Mouse (Mus musculus) cortical plate, adult 2 months (tissue): ENCODE results near the gene Nlrc3. TPM values are rescaled to one million over a fixed set of nuclear protein-coding genes. Genes with fewer than 3 reads are reported as not detected.
"Not testable (repeated sequence)": the region's sequence is repeated elsewhere in the genome, so short reads cannot be mapped to it uniquely, and the experiment has no call there.

Experiments used
- H3K27ac ChIP-seq: fragments of 200-500 bp; 2 replicates; pipeline ENCODE4 v1.5.1; 2012; ENCODE audit warnings: low read length, control low read depth, inconsistent platforms; ENCODE audit not compliant: insufficient read depth
- H3K4me1 ChIP-seq: fragments of 200-500 bp; 2 replicates; pipeline ENCODE4 v1.6.1; 2011; ENCODE audit warnings: low read length; ENCODE audit not compliant: control insufficient read depth, insufficient read depth
- H3K4me3 ChIP-seq: fragments of 200-500 bp; 2 replicates; pipeline ENCODE4 v1.5.1; 2011; ENCODE audit warnings: mild to moderate bottlenecking, low read length, control low read depth; ENCODE audit not compliant: insufficient read depth
- CTCF ChIP-seq: fragments of 200-500 bp; IDR thresholded peaks from 2 replicates; pipeline ENCODE4 v1.5.1; 2011; ENCODE audit warnings: mild to moderate bottlenecking, control low read depth, low read length; ENCODE audit not compliant: insufficient read depth; ENCODE audit errors: extremely low read depth
- POLR2A ChIP-seq: fragments of 200-500 bp; IDR thresholded peaks from 2 replicates; pipeline ENCODE4 v1.6.1; 2011; ENCODE audit warnings: mild to moderate bottlenecking, low read length, control low read depth; ENCODE audit not compliant: insufficient read depth; ENCODE audit errors: extremely low read depth
- polyA plus RNA-seq: library from polyadenylated mRNA; depleted of rRNA; stranded (reverse); fragments of >200 nt; gene quantifications from 2 replicates; pipeline ENCODE4 v1.2.3, GENCODE M21; 2012; rRNA removed

The Nlrc3 gene
- 0.83 and 0.92 TPM in 2 replicates for polyA plus RNA-seq

- TF ChIP-seq POLR2A (no peak), CTCF (no peak)
- no peak within 1 kb of the TSS for H3K27ac ChIP-seq
- H3K4me3 ChIP-seq = no peak within 1 kb of the TSS
- no peaks in the 10 kb centered on the region for H3K4me1 ChIP-seq
Measured at GRCm38 (mm10) chr16:3976251-3976671, at the start of gene Nlrc3. Gene Nlrc3, minus strand, starts transcription at chr16:3976632.

- Histone ChIP-seq H3K4me1 (no peaks in the 10 kb centered on the region), H3K27ac (no peak overlapping the region), H3K4me3 (no peak overlapping the region)
- TF ChIP-seq CTCF = no peak
- no peak for TF ChIP-seq POLR2A
Measured at GRCm38 (mm10) chr16:4022719-4023118, 46.3 kb upstream of the Nlrc3 start.

GRCm38 (mm10) chr16:4021241-4021640 lies 44.8 kb upstream of the Nlrc3 start:
- H3K4me1 ChIP-seq = no peaks in the 10 kb centered on the region
- H3K4me3 ChIP-seq = no peak overlapping the region
- TF ChIP-seq POLR2A (no peak), CTCF (no peak)

GRCm38 (mm10) chr16:4017466-4017865 lies 41.0 kb upstream of the Nlrc3 start:
- not testable (repeated sequence) for H3K4me1 ChIP-seq, H3K4me3 ChIP-seq, H3K27ac ChIP-seq

More at GRCm38 (mm10) chr16:4021241-4021640, 44.8 kb upstream of the Nlrc3 start:
- no peak overlapping the region for H3K27ac ChIP-seq

GRCm38 (mm10) chr16:4016786-4017185 lies 40.4 kb upstream of the Nlrc3 start:
- not testable (repeated sequence) for H3K4me3 ChIP-seq, H3K4me1 ChIP-seq, H3K27ac ChIP-seq

- H3K27ac ChIP-seq = no peak overlapping the region
- no peak for TF ChIP-seq POLR2A
- TF ChIP-seq CTCF = no peak
- H3K4me1 ChIP-seq = no peaks in the 10 kb centered on the region
Measured at GRCm38 (mm10) chr16:4014040-4014668, 37.7 kb upstream of the Nlrc3 start.

GRCm38 (mm10) chr16:4012882-4013570 lies 36.6 kb upstream of the Nlrc3 start:
- H3K4me3 ChIP-seq = no peak overlapping the region
- TF ChIP-seq CTCF = no peak
- TF ChIP-seq POLR2A = no peak
- no peak overlapping the region for H3K27ac ChIP-seq
- no peaks in the 10 kb centered on the region for H3K4me1 ChIP-seq

More at GRCm38 (mm10) chr16:4014040-4014668, 37.7 kb upstream of the Nlrc3 start:
- no peak overlapping the region for H3K4me3 ChIP-seq

GRCm38 (mm10) chr16:4003489-4004398 lies 27.3 kb upstream of the Nlrc3 start, which contains the start of gene Slx4:
Gene Slx4, minus strand, starts transcription at chr16:4003770.
- Histone ChIP-seq H3K27ac (peak within 1 kb of the TSS; percentile 40; the same call in 1 of the 2 replicates), H3K4me1 (no peaks in the 10 kb centered on the region; the same call in 1 of the 2 replicates), H3K4me3 (peak within 1 kb of the TSS; percentile 46)
- TF ChIP-seq CTCF (no peak), POLR2A (peak; percentile 93)

- TF ChIP-seq POLR2A (no peak), CTCF (no peak)
- no peak overlapping the region for H3K27ac ChIP-seq
- no peak overlapping the region for H3K4me3 ChIP-seq
- no peaks in the 10 kb centered on the region for H3K4me1 ChIP-seq
Measured at GRCm38 (mm10) chr16:3988410-3988809, 12.0 kb upstream of the Nlrc3 start.
